Mouse (Mus musculus): Measurements from ENCODE around the gene Olfr786.

Gene Olfr786

DNA sequence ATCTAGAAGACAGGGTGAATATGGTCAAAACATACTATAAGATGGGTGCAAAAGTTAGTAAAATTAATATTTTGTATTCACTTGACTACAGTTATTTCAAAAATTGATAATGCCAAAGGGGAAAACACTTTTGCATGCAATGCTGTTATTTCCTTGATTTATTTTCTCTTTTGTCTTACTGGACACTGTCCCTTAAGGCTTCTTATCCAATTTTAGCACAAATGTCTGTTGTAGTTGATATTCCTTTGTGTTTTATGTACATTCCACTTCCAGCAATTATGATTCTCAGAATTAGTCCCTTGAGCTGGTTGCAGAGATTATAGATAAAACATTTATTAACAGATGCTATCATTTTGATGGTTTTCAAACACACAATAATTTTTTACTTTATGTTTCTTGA, at the start of gene Olfr786:
Gene Olfr786, plus strand, starts transcription at position 301 of the 400 bp plus-strand sequence.
- in situ Hi-C loops (cut with MboI; ENCODE audit: low pct_unique_long_range_greater_than_20kb in 1 of 2, low sequenced_read_pairs in 2 of 2, unreplicated experiment in 1 of 2) = no loop called here

DNA sequence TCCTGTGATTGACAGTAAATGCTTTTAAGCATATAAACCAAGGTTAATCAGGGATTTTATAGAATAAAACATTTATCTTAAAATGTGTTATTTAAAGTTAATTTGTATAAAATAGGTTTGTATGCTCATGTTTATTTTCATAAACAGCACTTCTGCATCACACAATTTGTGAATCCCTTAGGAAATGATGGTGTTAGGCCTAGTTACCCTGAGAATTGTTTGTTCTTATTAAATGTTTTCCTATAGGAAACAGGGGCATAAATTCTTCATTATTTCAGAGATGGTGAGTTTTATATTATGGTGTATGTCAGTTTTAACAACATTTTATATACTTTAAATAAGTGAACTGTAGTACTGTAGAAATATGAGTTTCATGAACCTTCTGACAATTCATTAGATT, 43.3 kb upstream of the Olfr786 start, which contains the start of gene Olfr784:
Gene Olfr784, plus strand, starts transcription at position 301 of the 400 bp plus-strand sequence.
- in situ Hi-C loops (cut with MboI; ENCODE audit: low pct_unique_long_range_greater_than_20kb in 1 of 2, low sequenced_read_pairs in 2 of 2, unreplicated experiment in 1 of 2) = no loop called here

DNA sequence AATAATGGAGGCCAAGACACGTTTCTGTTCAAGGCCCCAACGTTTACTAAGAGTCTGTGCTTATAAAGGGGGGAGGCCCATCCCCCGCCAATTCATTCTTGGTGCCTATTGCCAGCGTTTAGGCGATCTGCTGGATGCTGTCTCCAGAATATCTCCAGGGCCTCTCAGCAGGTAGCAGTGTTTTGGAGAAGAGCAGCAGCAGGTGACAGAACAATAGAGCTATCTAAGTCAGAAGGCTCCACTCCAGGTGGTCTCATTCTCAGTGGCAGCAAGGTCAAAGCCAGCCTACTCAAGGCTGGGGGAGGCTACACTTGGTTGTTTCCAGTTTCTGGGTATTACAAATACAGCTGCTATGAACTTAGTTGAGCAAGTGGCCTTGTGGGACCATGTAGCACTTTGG, 26.2 kb upstream of the Olfr786 start:
- in situ Hi-C loops (cut with MboI; ENCODE audit: low pct_unique_long_range_greater_than_20kb in 1 of 2, low sequenced_read_pairs in 2 of 2, unreplicated experiment in 1 of 2) = no loop called here

GRCm38 (mm10) chr10:129405126-129405525, 22.0 kb upstream of the Olfr786 start, which contains the start of gene Olfr785:
Gene Olfr785 (plus strand): TSS chr10:129405426.
- in situ Hi-C loops (cut with MboI; ENCODE audit: low pct_unique_long_range_greater_than_20kb in 1 of 2, low sequenced_read_pairs in 2 of 2, unreplicated experiment in 1 of 2) = no loop called here

DNA sequence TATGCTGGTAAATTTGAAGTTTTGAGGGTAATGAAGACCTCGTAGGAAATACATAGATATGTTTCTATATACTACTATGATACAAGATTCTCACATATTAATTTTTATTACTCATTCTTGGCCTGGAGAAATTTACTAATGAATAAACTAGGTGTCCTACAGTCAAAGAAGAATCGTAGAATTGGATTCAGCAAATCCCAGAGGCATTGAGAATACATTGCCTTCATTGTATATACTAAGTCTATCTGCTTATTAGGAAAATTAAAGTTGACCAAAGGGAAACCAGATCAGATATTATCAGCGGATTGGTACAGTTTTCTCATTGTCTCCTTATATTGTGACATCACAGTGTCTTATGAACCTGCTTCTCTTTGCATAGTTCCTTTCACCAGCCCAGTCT, 34.5 kb downstream of the Olfr786 start, which contains the start of gene Olfr787:
Gene Olfr787, plus strand, starts transcription at position 301 of the 400 bp plus-strand sequence.
- in situ Hi-C loops (cut with MboI; ENCODE audit: low pct_unique_long_range_greater_than_20kb in 1 of 2, low sequenced_read_pairs in 2 of 2, unreplicated experiment in 1 of 2) = no loop called here

DNA sequence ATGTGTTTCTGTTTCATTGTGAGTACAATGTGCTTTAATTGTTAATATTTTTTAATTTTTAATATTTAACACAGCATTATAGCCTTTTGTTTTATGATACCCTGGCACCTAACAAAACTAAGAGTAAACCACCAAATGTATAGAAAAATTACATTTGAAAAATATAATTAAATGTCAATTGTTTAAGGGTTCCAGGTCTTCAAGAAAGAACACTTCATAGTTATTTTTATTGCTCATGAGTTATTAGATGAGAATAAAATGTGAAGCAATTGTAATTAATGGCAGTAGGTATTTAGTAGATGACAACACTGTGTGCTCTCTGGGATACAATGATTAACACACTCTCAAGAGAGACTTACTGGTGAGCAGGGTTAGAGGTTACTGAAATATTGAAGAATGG, 43.6 kb downstream of the Olfr786 start, which contains the start of gene Olfr788:
Gene Olfr788, plus strand, starts transcription at position 301 of the 400 bp plus-strand sequence.
- in situ Hi-C loops (cut with MboI; ENCODE audit: low pct_unique_long_range_greater_than_20kb in 1 of 2, low sequenced_read_pairs in 2 of 2, unreplicated experiment in 1 of 2) = no loop called here

GRCm38 (mm10) chr10:129473256-129473655, 46.1 kb downstream of the Olfr786 start:
- in situ Hi-C loops (cut with MboI; ENCODE audit: low pct_unique_long_range_greater_than_20kb in 1 of 2, low sequenced_read_pairs in 2 of 2, unreplicated experiment in 1 of 2) = no loop called here

GRCm38 (mm10) chr10:129473723-129474122, 46.6 kb downstream of the Olfr786 start:
- in situ Hi-C loops (cut with MboI; ENCODE audit: low pct_unique_long_range_greater_than_20kb in 1 of 2, low sequenced_read_pairs in 2 of 2, unreplicated experiment in 1 of 2) = no loop called here

DNA sequence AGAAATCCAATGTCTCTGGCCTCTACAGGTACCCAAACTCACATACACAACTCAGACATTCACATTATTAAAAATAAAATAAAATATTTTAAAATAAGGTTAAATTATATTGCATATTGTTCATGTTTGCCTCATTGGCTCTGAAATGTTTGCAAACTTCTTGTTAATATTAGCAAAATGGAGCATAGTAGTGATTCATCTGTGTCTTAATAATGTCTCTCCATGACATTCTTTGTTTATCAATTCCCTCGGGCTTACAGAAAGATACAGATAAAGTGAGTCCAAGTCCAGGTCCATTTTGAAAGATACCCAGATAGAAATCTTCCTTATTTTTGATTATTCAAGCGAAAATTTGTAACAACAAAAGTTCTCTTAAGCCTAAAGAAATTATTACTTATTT, 57.3 kb downstream of the Olfr786 start, which contains the start of gene Olfr789:
Gene Olfr789, plus strand, starts transcription at position 301 of the 400 bp plus-strand sequence.
- in situ Hi-C loops (cut with MboI; ENCODE audit: low pct_unique_long_range_greater_than_20kb in 1 of 2, low sequenced_read_pairs in 2 of 2, unreplicated experiment in 1 of 2) = no loop called here
